Mouse (Mus musculus) heart, adult 2 months (tissue): ENCODE measurements at regions not wholly inside any gene's neighbourhood (a gene's known extent, or its start where the extent isn't known, plus 50 kb on each side); places are given as distances from the start of the nearest gene placed in this dataset.

Experiments used
- DNase-seq, 2 experiments: peaks; one replicate each; pipeline ENCODE4 v3.0.0; 2021
- H3K27ac ChIP-seq: fragments of 200-600 bp; 2 replicates; pipeline ENCODE4 v1.8.1; 2022
- H3K27me3 ChIP-seq: fragments of 200-500 bp; 2 replicates; pipeline ENCODE4 v1.6.1; 2012; ENCODE audit warnings: mild to moderate bottlenecking, low read length, inconsistent platforms, mixed read lengths; ENCODE audit not compliant: control insufficient read depth, insufficient read depth
- H3K36me3 ChIP-seq: fragments of 200-500 bp; 2 replicates; pipeline ENCODE4 v1.6.1; 2012; ENCODE audit warnings: low read length, inconsistent platforms; ENCODE audit not compliant: control insufficient read depth, insufficient read depth
- H3K4me1 ChIP-seq: fragments of 200-500 bp; 2 replicates; pipeline ENCODE4 v1.6.1; 2011; ENCODE audit warnings: low read length; ENCODE audit not compliant: control insufficient read depth, insufficient read depth
- H3K4me3 ChIP-seq: fragments of 200-600 bp; 2 replicates; pipeline ENCODE4 v1.8.1; 2022
- H3K79me2 ChIP-seq: fragments of 200-500 bp; replicated peaks from 2 replicates; pipeline ENCODE4 v1.6.1; 2012; ENCODE audit warnings: mild to moderate bottlenecking, inconsistent platforms, low read length, moderate library complexity, mixed read lengths; ENCODE audit not compliant: control insufficient read depth, insufficient read depth
- H3K9ac ChIP-seq: fragments of 200-500 bp; 2 replicates; pipeline ENCODE4 v1.6.1; 2012; ENCODE audit warnings: low read depth, mild to moderate bottlenecking, control low read depth, inconsistent platforms, low read length, mixed read lengths
- CTCF ChIP-seq: fragments of 200-600 bp; IDR thresholded peaks from 2 replicates; pipeline ENCODE4 v1.8.1; 2022; ENCODE audit warnings: antibody characterized with exemption, mild to moderate bottlenecking, moderate library complexity
- EP300 ChIP-seq: fragments of 200-500 bp; IDR thresholded peaks from 2 replicates; pipeline ENCODE4 v1.6.1; 2011; ENCODE audit warnings: low read depth, low read length, control low read depth; ENCODE audit not compliant: insufficient read depth
- POLR2A ChIP-seq: fragments of 200-500 bp; IDR thresholded peaks from 2 replicates; pipeline ENCODE4 v1.6.1; 2011; ENCODE audit warnings: mild to moderate bottlenecking, low read depth, low read length, control low read depth; ENCODE audit not compliant: insufficient read depth
- WGBS: fragments of 180-500 bp; shearing (Covaris S2); methylation state at CpG from one replicate; pipeline ENCODE4 v1.1.7; 2018; 5-methylcytosine and 5-hydroxymethylcytosine counted together
- intact Hi-C: fragments of 180-260 bp; cut with DNase I; formaldehyde crosslinking; loops from one replicate; pipeline ENCODE4 v1.15.1; 2025

DNA sequence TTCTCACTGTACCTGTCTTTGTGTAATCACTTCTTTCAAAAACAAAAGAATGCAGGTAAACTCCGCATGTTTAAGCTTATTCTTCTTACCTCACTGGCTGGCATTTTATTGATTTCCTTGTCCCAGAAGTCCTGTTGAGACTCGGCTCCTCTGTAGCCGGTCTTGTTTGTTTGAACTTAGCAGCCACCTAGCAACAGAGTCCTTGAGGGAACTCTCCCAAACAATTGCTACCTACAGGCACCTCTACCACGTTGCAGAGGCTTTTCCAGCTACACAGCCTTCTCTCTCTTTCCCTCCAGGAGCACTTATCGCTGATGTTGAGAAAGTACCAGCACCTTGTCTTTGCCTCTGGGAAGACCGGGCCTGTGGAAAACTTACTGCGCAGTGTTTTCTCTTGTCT lies 285.7 kb downstream of the Klf5 start:
- Histone ChIP-seq H3K36me3 (no peaks in the 10 kb centered on the region), H3K79me2 (no peaks in the 10 kb centered on the region), H3K9ac (no peak overlapping the region), H3K27me3 (no peaks in the 10 kb centered on the region), H3K4me3 (no peak overlapping the region), H3K27ac (no peak overlapping the region), H3K4me1 (no peaks in the 10 kb centered on the region)
- TF ChIP-seq POLR2A: no peak
- no peak for TF ChIP-seq EP300
- TF ChIP-seq CTCF: no peak
- no peak for DNase-seq
- intact Hi-C loops: no loop called here
- WGBS: 38% methylated on average over 7 of the region's 7 CpGs

DNA sequence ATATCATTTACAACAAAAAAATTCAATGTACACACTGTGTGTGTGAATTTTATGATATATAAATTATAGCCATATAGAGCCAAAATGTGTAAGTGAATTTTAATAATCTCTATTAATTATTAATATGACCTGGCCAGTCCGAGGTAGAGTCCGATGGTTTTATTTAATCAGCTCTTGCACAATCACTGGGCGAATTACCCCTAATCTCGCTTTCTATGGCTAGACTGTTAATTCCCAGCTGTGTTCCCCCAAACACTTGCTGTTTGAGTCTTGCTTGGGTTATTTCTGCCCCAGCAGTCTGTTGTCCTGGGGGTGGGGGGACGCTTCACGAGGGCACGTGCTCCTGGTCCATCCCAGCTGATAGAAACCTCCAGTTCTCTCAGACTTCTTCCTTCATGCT lies 287.5 kb downstream of the Klf5 start:
- intact Hi-C loops: no loop called here
- no peaks in the 10 kb centered on the region for H3K79me2 ChIP-seq
- H3K36me3 ChIP-seq: no peaks in the 10 kb centered on the region
- H3K9ac ChIP-seq: no peak overlapping the region
- H3K27ac ChIP-seq: no peak overlapping the region
- no peak for DNase-seq
- TF ChIP-seq CTCF (no peak), POLR2A (no peak), EP300 (no peak)
- no peaks in the 10 kb centered on the region for H3K27me3 ChIP-seq
- H3K4me3 ChIP-seq: no peak overlapping the region
- 93% methylated on average over 7 of the region's 7 CpGs for WGBS
- no peaks in the 10 kb centered on the region for H3K4me1 ChIP-seq

DNA sequence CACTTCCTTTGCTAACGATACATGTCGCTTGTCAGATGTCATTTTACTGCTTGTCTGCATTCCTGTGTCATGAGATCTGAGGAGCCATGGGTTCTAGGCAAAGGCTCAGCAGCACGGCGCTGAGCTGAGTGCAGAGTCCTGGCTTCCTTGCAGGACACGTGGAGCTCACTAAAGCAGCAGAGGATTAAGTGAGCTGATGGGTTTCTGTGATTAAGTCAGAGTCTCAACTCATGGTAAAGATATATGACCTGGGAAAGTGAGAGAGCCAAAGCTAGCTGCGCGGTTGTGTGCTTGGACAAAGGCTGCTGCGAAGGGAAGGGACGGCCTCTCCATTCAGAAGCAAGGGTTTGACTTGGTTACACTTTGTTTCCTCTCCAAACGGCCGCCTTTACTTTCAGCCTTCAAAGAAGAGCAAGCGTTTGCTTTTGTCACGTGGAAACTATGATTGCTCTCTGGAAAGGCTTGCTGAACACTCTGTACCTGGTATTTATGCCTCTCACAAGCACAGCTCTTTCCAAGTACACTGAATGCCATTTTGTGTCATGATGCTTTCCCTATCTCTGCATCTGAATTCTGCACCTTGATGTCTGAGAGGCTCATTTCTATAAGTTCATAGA lies 292.5 kb downstream of the Klf5 start:
- Histone ChIP-seq H3K36me3 (no peaks in the 10 kb centered on the region), H3K4me1 (no peaks in the 10 kb centered on the region), H3K4me3 (no peak overlapping the region), H3K79me2 (no peaks in the 10 kb centered on the region), H3K9ac (no peak overlapping the region), H3K27me3 (no peaks in the 10 kb centered on the region), H3K27ac (no peak overlapping the region)
- TF ChIP-seq POLR2A: no peak
- no peak for TF ChIP-seq EP300
- TF ChIP-seq CTCF: no peak
- WGBS: 50% methylated on average over 13 of the region's 13 CpGs
- intact Hi-C loops: no loop called here
- DNase-seq: no peak

DNA sequence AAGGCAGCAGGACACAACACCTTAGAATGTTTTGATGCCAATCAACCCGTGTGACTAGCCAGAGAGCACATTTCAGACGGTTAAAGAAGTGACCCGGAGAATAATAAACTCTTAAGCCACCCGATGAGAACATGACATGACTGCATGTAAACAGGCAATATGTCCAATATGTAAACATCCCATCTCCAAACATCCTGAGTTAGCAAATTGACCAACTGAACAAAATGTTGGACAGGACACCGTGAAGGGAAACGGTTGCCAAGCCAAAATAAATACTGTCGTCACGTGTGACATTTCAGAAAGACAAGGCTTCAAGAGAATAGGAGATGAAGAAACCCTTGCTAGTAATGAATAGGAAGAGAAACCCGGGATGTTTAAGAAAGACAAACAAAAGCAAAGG lies 294.4 kb downstream of the Klf5 start:
- no peak overlapping the region for H3K4me3 ChIP-seq
- 48% methylated on average over 9 of the region's 9 CpGs for WGBS
- no peak overlapping the region for H3K9ac ChIP-seq
- no peaks in the 10 kb centered on the region for H3K4me1 ChIP-seq
- H3K79me2 ChIP-seq: no peaks in the 10 kb centered on the region
- no peak overlapping the region for H3K27ac ChIP-seq
- intact Hi-C loops: no loop called here
- H3K27me3 ChIP-seq: no peaks in the 10 kb centered on the region
- H3K36me3 ChIP-seq: no peaks in the 10 kb centered on the region
- TF ChIP-seq POLR2A (no peak), CTCF (no peak), EP300 (no peak)
- no peak for DNase-seq

DNA sequence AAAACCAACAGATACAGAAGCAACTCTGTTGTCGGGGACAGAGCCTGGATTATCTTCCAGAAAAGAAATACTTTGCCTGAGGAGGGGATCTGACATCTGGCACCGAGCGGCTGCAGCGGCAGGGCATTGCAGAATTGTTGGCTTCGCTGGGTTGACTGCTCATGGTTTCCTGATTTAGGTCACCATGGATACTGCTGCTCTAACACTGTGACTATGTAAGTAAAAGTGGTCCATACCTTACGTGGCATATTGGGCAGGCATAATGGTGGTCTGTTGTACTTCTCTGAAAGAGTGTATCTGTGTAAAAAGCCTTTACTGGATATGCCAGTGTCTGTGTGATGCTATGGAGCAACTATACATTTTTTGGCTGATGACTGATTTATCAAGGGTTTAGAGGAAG lies 295.4 kb downstream of the Klf5 start:
- no peak overlapping the region for H3K4me3 ChIP-seq
- H3K79me2 ChIP-seq: no peaks in the 10 kb centered on the region
- no peaks in the 10 kb centered on the region for H3K36me3 ChIP-seq
- no peaks in the 10 kb centered on the region for H3K4me1 ChIP-seq
- no peaks in the 10 kb centered on the region for H3K27me3 ChIP-seq
- intact Hi-C loops: no loop called here
- DNase-seq: no peak
- H3K9ac ChIP-seq: no peak overlapping the region
- TF ChIP-seq POLR2A: no peak
- WGBS: 55% methylated on average over 6 of the region's 6 CpGs
- no peak overlapping the region for H3K27ac ChIP-seq

DNA sequence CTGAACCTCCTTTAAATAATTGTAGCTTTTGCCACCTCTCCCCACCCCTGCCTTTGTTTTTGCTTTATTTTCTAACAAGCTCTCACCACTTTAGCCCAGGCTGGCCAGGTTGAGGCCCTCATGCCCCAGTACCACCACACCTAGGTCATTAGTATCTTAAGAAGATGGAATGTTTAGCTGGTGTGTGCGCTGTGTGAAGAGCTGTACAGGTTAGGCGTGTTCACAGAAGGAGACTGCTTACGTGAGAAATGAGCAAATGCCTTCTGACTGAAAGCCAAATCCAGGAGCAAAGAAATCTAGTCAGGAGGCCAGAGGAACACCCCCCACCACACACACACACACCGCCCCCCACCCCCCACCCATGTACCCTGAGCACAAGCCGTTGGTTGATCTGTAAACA lies 303.4 kb downstream of the Klf5 start:
- no peak for DNase-seq
- Histone ChIP-seq H3K4me3 (no peak overlapping the region), H3K27ac (no peak overlapping the region), H3K36me3 (no peaks in the 10 kb centered on the region), H3K9ac (no peak overlapping the region), H3K27me3 (no peaks in the 10 kb centered on the region), H3K4me1 (no peaks in the 10 kb centered on the region), H3K79me2 (no peaks in the 10 kb centered on the region)
- 83% methylated on average over 5 of the region's 5 CpGs for WGBS
- intact Hi-C loops: no loop called here
- TF ChIP-seq CTCF (no peak), EP300 (no peak), POLR2A (no peak)

DNA sequence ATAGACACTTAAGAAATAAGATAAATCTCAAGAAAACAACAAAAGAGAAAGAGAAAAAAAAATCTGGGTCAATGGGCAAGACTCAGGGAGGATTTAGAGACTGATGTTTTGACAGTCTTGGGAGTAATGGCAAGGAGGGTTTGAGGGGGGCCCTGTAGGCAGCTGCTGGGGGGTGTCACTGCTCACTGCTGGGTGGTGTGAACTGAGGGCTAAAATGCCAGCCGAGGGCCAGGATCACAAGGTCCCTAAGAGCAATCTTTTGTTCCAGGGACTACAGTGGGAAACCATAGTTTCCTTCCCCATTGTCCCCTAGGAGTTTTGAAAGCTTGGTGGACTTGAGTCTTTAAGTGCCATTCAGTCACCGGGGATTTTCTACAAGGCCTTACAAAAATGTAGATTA lies 304.8 kb downstream of the Klf5 start:
- Histone ChIP-seq H3K4me3 (no peak overlapping the region), H3K27ac (no peak overlapping the region), H3K4me1 (no peaks in the 10 kb centered on the region), H3K9ac (no peak overlapping the region), H3K36me3 (no peaks in the 10 kb centered on the region), H3K27me3 (no peaks in the 10 kb centered on the region), H3K79me2 (no peaks in the 10 kb centered on the region)
- intact Hi-C loops: no loop called here
- WGBS: 77% methylated on average over 2 of the region's 2 CpGs
- TF ChIP-seq EP300 (no peak), POLR2A (no peak)
- DNase-seq: no peak
